Mouse (Mus musculus): ENCODE measurements around the gene Olfr209.

GRCm38 (mm10) chr16:59413475-59413874 lies 49.7 kb upstream of the Olfr209 start:
- TF ChIP-seq CTCF (IDR thresholded peaks at IDR 0.05; ENCODE audit: low read depth) (no peak), EP300 (IDR thresholded peaks at IDR 0.05; ENCODE audit: low read depth) (no peak)
